Mouse (Mus musculus): ENCODE measurements at regions not wholly inside any gene's neighbourhood (a gene's known extent, or its start where the extent isn't known, plus 50 kb on each side); places are given as distances from the start of the nearest gene placed in this dataset.

GRCm38 (mm10) chr3:137728689-137729088 is 57.4 kb downstream of the Gm21962 start:
- ATAC-seq (ENCODE audit: low FRiP score, low read depth): no peak

GRCm38 (mm10) chr3:137729421-137729820 is 58.1 kb downstream of the Gm21962 start:
- ATAC-seq (ENCODE audit: low FRiP score, low read depth): no peak
- no peaks in the 10 kb centered on the region for H3K36me3 ChIP-seq

More at GRCm38 (mm10) chr3:137728689-137729088, 57.4 kb downstream of the Gm21962 start:
- Histone ChIP-seq H3K27me3 (no peaks in the 10 kb centered on the region), H3K36me3 (no peaks in the 10 kb centered on the region), H3K9me3 (no peaks in the 10 kb centered on the region), H3K4me3 (no peak overlapping the region), H3K9ac (no peak overlapping the region), H3K4me2 (replicated peaks) (no peak overlapping the region), H3K27ac (no peak overlapping the region), H3K4me1 (no peaks in the 10 kb centered on the region)
- WGBS: 77% methylated on average over 9 of the region's 9 CpGs

GRCm38 (mm10) chr3:137737222-137737800 is 66.0 kb downstream of the Gm21962 start:
- no peak overlapping the region for H3K9ac ChIP-seq
- H3K9me3 ChIP-seq: no peaks in the 10 kb centered on the region
- no peak overlapping the region for H3K27ac ChIP-seq
- no peak for ATAC-seq (ENCODE audit: low FRiP score, low read depth)
- no peak overlapping the region for H3K4me3 ChIP-seq
- H3K4me2 ChIP-seq (replicated peaks): no peak overlapping the region
- H3K4me1 ChIP-seq: no peaks in the 10 kb centered on the region
- H3K36me3 ChIP-seq: no peaks in the 10 kb centered on the region
- WGBS: 54% methylated on average over 12 of the region's 12 CpGs
- peaks cover 3% of the 10 kb centered on the region; the same call in 1 of the 2 replicates for H3K27me3 ChIP-seq

More at GRCm38 (mm10) chr3:137729421-137729820, 58.1 kb downstream of the Gm21962 start:
- whole genome bisulfite sequencing: 84% methylated on average over 7 of the region's 7 CpGs
- Histone ChIP-seq H3K4me3 (no peak overlapping the region), H3K9me3 (no peaks in the 10 kb centered on the region), H3K27me3 (no peaks in the 10 kb centered on the region), H3K27ac (no peak overlapping the region), H3K4me2 (replicated peaks) (no peak overlapping the region), H3K9ac (no peak overlapping the region), H3K4me1 (no peaks in the 10 kb centered on the region)

GRCm38 (mm10) chr3:137741528-137741927 is 70.2 kb downstream of the Gm21962 start:
- no peak overlapping the region for H3K27ac ChIP-seq
- no peak overlapping the region for H3K4me3 ChIP-seq
- no peak overlapping the region for H3K4me2 ChIP-seq (replicated peaks)
- H3K27me3 ChIP-seq: peaks cover 3% of the 10 kb centered on the region; the same call in 1 of the 2 replicates
- ATAC-seq (ENCODE audit: low FRiP score, low read depth): 0 out of 2 replicates have a peak, but pooled peaks have one; percentile 25
- no peak overlapping the region for H3K9ac ChIP-seq
- no peaks in the 10 kb centered on the region for H3K4me1 ChIP-seq
- no peaks in the 10 kb centered on the region for H3K36me3 ChIP-seq
- WGBS: 66% methylated on average over 9 of the region's 9 CpGs
- H3K9me3 ChIP-seq: no peaks in the 10 kb centered on the region

GRCm38 (mm10) chr3:137742119-137742518 is 70.8 kb downstream of the Gm21962 start:
- peaks cover 3% of the 10 kb centered on the region; the same call in 1 of the 2 replicates for H3K27me3 ChIP-seq
- ATAC-seq (ENCODE audit: low FRiP score, low read depth): 0 out of 2 replicates have a peak, but pooled peaks have one; percentile 20
- no peaks in the 10 kb centered on the region for H3K9me3 ChIP-seq
- no peak overlapping the region for H3K27ac ChIP-seq
- no peaks in the 10 kb centered on the region for H3K4me1 ChIP-seq
- WGBS: 54% methylated on average over 4 of the region's 4 CpGs
- H3K36me3 ChIP-seq: no peaks in the 10 kb centered on the region
- no peak overlapping the region for H3K4me3 ChIP-seq
- H3K4me2 ChIP-seq (replicated peaks): no peak overlapping the region
- no peak overlapping the region for H3K9ac ChIP-seq

- Histone ChIP-seq H3K36me3 (no peaks in the 10 kb centered on the region), H3K4me1 (peaks cover 16% of the 10 kb centered on the region), H3K27me3 (no peaks in the 10 kb centered on the region; the same call in 1 of the 2 replicates), H3K9me3 (no peaks in the 10 kb centered on the region), H3K27ac (no peak overlapping the region; the same call in 1 of the 2 replicates), H3K4me3 (no peak overlapping the region), H3K4me2 (replicated peaks) (no peak overlapping the region), H3K9ac (no peak overlapping the region)
- ATAC-seq (ENCODE audit: low FRiP score, low read depth): no peak
- WGBS: 88% methylated on average over 9 of the region's 9 CpGs
These were observed 80.5 kb downstream of the Gm21962 start for GRCm38 (mm10) chr3:137751732-137752260.

GRCm38 (mm10) chr3:137752447-137753256 is 81.3 kb downstream of the Gm21962 start:
- H3K4me3 ChIP-seq: peak overlapping the region; percentile 33
- H3K9ac ChIP-seq: peak overlapping the region; percentile 25; the same call in 1 of the 2 replicates
- H3K36me3 ChIP-seq: no peaks in the 10 kb centered on the region
- peak overlapping the region; percentile 10; the same call in 1 of the 2 replicates for H3K27ac ChIP-seq
- H3K4me2 ChIP-seq (replicated peaks): peak overlapping the region; percentile 59
- ATAC-seq (ENCODE audit: low FRiP score, low read depth): peak; percentile 93
- no peaks in the 10 kb centered on the region for H3K9me3 ChIP-seq
- 10% methylated on average over 25 of the region's 25 CpGs for WGBS
- H3K27me3 ChIP-seq: no peaks in the 10 kb centered on the region; the same call in 1 of the 2 replicates
- peaks cover 19% of the 10 kb centered on the region for H3K4me1 ChIP-seq

- H3K27me3 ChIP-seq: no peaks in the 10 kb centered on the region; the same call in 1 of the 2 replicates
- peaks cover 19% of the 10 kb centered on the region for H3K4me1 ChIP-seq
- no peak overlapping the region for H3K4me3 ChIP-seq
- peak overlapping the region; percentile 59 for H3K4me2 ChIP-seq (replicated peaks)
- 57% methylated on average over 7 of the region's 7 CpGs for WGBS
- peak overlapping the region; percentile 25 for H3K9ac ChIP-seq
- ATAC-seq (ENCODE audit: low FRiP score, low read depth): no peak
- no peaks in the 10 kb centered on the region for H3K36me3 ChIP-seq
- H3K27ac ChIP-seq: peak overlapping the region; percentile 0; the same call in 1 of the 2 replicates
- H3K9me3 ChIP-seq: no peaks in the 10 kb centered on the region
These were observed 81.9 kb downstream of the Gm21962 start for GRCm38 (mm10) chr3:137753257-137753654.

- no peaks in the 10 kb centered on the region for H3K36me3 ChIP-seq
- no peak for ATAC-seq (ENCODE audit: low FRiP score, low read depth)
- no peak overlapping the region for H3K27ac ChIP-seq
- H3K9me3 ChIP-seq: no peaks in the 10 kb centered on the region
- H3K9ac ChIP-seq: no peak overlapping the region
- 86% methylated on average over 5 of the region's 5 CpGs for WGBS
- H3K4me2 ChIP-seq (replicated peaks): no peak overlapping the region
- no peak overlapping the region for H3K4me3 ChIP-seq
- peaks cover 8% of the 10 kb centered on the region; the same call in 1 of the 2 replicates for H3K4me1 ChIP-seq
- no peaks in the 10 kb centered on the region; the same call in 1 of the 2 replicates for H3K27me3 ChIP-seq
These were observed 84.1 kb downstream of the Gm21962 start for GRCm38 (mm10) chr3:137755391-137755790.

- no peak for ATAC-seq (ENCODE audit: low FRiP score, low read depth)
- H3K27ac ChIP-seq: no peak overlapping the region
- no peaks in the 10 kb centered on the region for H3K4me1 ChIP-seq
- H3K4me3 ChIP-seq: no peak overlapping the region
- WGBS: 77% methylated on average over 14 of the region's 14 CpGs
- no peaks in the 10 kb centered on the region for H3K27me3 ChIP-seq
- no peaks in the 10 kb centered on the region for H3K36me3 ChIP-seq
- H3K9ac ChIP-seq: no peak overlapping the region
- H3K4me2 ChIP-seq (replicated peaks): no peak overlapping the region
- no peaks in the 10 kb centered on the region for H3K9me3 ChIP-seq
These were observed 91.0 kb downstream of the Gm21962 start for GRCm38 (mm10) chr3:137762213-137762884.

GRCm38 (mm10) chr3:137763406-137763805 is 92.1 kb downstream of the Gm21962 start:
- Histone ChIP-seq H3K27ac (no peak overlapping the region), H3K4me2 (replicated peaks) (no peak overlapping the region), H3K9me3 (no peaks in the 10 kb centered on the region), H3K9ac (no peak overlapping the region), H3K36me3 (no peaks in the 10 kb centered on the region), H3K27me3 (no peaks in the 10 kb centered on the region), H3K4me3 (no peak overlapping the region), H3K4me1 (no peaks in the 10 kb centered on the region)
- WGBS: 89% methylated on average over 5 of the region's 5 CpGs
- ATAC-seq (ENCODE audit: low FRiP score, low read depth): no peak

Measured in limb, embryonic 13.5 days (tissue).